Mouse (Mus musculus) ovary, adult 18-20 months (tissue): Measurements from ENCODE around the gene Cacnb2.

Experiments
- DNase-seq: peaks from one replicate; pipeline ENCODE4 v3.0.0; 2022; ENCODE audit warnings: low spot score, mixed read lengths

Cacnb2 gene

DNA sequence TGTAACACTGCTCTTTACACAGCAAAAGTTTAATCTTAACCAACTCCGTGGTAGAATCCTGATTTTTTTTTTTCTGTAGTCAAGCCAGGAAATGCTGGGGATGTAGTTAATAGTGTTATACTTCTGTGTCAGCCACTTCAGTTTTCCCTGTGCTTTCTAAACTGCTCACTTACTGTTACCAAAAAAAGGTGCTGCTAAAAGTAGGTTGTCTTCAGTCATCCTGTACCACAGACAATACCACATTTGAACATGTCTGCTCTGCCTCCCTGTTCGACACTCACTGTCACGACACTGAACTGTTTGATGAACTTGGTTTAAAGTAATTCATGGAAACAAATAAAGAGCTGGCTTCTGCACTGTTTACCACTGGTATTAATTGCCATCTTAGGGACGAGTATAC is 385.6 kb downstream of the Cacnb2 start:
- DNase-seq: no peak

DNA sequence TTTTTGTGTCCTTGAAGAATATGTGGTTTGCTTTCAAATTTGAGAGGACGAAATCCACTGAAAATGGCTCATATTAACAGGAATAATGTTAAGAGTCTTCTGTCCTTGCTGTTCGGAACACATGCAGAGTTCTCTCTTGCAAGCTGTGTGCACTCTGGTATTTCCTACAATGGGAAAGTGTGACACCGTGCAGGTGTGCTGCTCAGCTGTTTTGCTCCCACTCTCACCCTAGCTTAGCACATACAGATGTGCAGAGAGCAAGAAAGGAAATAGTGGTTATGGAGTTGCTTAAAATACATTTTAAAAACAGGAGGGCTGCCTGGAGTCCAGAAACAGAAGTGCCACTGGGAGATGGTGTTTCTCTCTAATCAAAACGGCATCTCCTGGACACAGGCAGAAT is 386.5 kb downstream of the Cacnb2 start:
- no peak for DNase-seq

DNA sequence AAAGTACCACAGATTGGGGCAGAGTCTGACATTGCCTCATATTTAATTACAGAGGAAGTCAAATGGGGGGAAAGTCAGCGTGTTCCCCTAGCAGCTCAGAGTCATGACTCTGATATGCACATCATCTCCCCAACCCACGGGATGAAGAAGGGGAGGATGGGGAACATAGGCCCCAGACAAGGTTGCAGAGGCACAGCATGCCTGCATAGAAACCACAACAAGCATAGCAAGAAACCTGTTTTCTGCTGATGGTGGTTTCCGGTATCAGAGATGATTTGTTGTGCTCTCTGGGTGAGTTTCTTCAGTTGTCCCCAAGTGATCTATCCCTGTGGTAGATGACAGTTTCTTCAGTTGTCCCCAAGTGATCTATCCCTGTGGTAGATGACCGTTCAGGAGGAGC is 389.6 kb downstream of the Cacnb2 start:
- no peak for DNase-seq

DNA sequence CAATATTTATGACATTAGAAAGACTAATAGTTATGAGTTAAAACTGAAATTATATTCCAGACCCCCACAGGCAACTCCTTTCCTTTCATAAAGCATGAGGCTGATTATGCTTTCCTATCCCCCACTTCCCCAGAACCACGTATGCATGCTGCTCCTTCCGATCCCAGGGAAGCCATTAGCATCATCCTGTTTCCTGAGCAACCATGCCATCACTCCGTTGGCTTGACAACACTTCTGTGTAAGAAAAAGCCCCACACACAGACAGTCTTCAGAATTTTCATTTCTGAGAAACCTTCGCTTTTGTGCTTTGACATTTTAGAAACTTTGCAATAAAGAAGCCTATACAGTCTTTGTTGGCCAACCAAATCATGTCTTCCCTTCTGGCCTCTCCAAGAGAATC is 393.1 kb downstream of the Cacnb2 start:
- DNase-seq: no peak

DNA sequence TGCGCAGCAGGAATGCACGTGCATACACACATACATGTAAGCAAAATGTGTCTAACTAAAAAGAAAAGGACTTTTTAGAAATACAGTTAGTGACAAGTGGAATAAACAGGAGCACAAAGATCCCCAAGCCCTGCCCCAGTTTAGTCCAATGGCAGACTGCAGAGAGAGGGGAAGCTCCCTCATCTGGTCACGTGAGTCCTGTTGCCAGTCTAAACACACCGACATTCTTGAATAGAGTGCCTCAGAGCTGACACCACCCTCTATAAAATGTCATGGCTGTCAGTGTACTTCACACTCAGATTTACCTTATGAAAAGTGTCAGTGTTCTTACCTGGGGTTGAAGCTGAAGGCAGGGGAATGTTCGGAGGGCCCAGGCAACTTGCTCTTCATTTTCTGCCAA is 394.9 kb downstream of the Cacnb2 start:
- no peak for DNase-seq

DNA sequence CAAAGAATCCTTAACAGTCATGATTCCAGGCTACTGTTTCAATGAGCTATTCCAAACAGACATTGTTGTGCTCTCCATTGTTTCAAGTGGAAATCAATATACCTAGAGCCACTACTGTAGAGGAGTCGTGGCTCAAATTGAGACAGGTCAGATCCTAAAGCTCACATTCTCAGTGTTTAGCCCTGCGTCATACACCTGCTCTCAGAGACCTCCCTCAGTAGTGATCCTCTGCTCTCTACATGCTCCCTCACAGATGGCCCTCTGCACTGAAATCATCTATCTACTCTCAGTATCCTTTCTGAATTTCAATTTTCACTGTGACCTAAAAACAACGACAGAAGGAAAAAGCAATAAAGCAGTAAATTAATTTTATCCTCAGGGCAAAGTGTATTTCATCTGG is 404.6 kb downstream of the Cacnb2 start:
- DNase-seq: no peak

DNA sequence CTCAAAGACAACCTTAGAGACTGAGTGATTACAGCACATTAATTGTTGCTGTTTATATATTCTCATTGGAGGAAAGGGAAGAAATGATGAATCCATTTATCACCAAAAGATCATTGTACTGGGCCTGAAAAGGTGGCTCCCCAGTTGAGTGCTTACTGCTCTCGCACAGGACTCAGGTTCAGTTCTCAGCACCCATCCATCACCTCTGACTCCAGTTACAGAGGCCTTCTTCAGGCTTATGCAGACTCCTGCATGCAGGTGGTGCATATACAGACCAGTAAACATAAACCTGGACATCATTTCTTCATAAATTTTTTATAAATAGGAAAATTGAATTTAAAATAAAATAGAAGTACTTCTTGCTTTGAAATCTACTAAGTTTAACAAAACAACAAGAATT is 405.2 kb downstream of the Cacnb2 start:
- DNase-seq: no peak

DNA sequence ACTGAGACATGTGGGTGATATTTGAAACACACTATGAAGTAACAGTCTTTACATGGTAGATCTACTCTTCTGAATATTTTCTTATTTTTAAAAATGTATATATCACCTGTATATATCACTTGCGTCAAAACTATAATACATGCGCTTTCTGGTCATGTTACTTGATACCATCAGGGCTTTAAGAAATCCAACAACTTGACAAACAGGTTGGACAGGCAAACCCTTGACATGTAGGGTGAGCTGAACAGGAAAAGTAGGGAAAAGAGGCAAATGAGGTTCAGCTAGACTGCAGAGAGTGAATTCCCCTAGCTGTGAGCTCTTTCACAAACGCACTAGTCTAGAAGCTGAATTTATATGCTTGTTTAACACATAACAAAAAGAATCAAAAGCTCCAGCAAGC is 423.9 kb downstream of the Cacnb2 start:
- DNase-seq: no peak

DNA sequence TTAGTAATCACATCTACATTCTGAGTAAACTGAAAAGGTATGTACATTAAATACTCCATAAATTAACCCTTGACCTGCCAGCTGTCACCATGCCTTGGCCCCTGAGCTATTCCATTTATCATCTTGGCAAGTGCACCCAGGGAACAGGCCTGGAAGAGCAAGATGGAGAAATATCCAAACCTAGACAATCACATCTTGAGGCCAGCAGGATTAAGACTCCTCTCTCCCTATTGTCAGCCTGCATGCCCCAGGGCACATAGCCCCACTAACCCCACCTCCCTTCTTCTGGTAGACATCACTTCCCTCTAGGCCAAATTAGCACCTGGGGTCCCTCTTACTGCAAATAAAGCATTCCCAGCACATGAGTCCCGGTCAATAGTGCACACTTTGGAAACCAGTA is 424.9 kb downstream of the Cacnb2 start:
- DNase-seq: no peak
